Mouse (Mus musculus) heart, postnatal 25 days (tissue): ENCODE data around the gene Lhpp. TPM values are rescaled to one million over a fixed set of nuclear protein-coding genes. Genes with fewer than 3 reads are reported as not detected.

Experiments used
- DNase-seq: peaks from one replicate; pipeline ENCODE4 v3.0.0; 2022; ENCODE audit warnings: low spot score
- intact Hi-C: fragments of 180-260 bp; cut with DNase I; formaldehyde crosslinking; loops from one replicate; pipeline ENCODE4 v1.15.1; 2025
- total RNA-seq, 2 experiments: library from RNA; stranded (reverse); gene quantifications; 2 replicates each; pipeline ENCODE4 v1.2.3; 2021

Gene Lhpp
- 10 to 100 TPM; 14.6 to 15.6 TPM for total RNA-seq

- peak; percentile 53 for DNase-seq
- intact Hi-C loops: no loop called here
Observed at GRCm38 (mm10) chr7:132610468-132611318, at the start of gene Lhpp. TSS of gene Lhpp (plus strand) at chr7:132610638.

- DNase-seq: no peak
- intact Hi-C loops: no loop called here
Observed at GRCm38 (mm10) chr7:132565831-132566230, 44.6 kb upstream of the Lhpp start.

GRCm38 (mm10) chr7:132568817-132569216 lies 41.6 kb upstream of the Lhpp start:
- no peak for DNase-seq

DNA sequence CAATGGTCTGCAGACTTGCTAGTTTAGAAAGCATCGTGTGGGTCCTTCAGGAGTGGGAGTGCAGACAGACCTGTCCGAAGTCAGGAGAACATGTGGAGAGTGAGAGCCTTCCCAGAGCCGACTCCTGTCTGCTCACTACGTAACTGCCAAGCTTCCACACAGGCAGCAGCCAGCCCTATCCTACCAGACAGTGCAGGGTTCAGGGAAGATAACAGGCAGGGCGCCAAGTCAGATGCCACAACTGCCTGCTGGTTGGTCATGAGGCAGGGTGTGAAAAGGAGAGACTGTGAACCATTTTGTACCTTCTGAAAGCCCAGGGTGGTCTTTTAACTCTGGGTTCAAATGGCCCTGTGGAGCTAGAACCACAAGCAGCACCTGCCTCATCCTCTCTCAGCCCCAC lies 40.4 kb upstream of the Lhpp start:
- DNase-seq: no peak
- intact Hi-C loops: loop anchor here (10.0 kb wide), 1 partner anchor 155 kb away; no protein-coding TSS in a partner anchor

More at GRCm38 (mm10) chr7:132568817-132569216, 41.6 kb upstream of the Lhpp start:
- intact Hi-C loops: no loop called here

DNA sequence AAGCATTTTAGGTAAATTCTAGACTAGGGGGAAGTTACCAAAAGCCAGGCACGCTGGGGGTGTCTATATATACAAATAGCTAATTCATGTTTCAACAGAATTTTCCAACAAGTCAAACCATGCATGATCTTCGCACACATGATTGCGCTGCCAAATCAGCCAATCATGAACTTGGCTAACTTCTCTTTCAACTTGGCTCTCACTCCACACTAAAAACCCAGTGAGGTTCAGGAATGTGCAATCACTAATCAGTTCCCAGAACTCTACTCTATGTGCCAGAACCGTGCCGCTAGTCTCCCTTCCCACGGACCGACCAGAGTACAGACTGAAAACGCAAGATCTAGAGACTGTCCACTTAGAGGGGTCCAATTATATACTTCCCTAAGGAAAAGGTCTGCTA lies 39.0 kb upstream of the Lhpp start:
- intact Hi-C loops: loop anchor here (10.0 kb wide), 1 partner anchor 153 kb away; no protein-coding TSS in a partner anchor
- DNase-seq: no peak

DNA sequence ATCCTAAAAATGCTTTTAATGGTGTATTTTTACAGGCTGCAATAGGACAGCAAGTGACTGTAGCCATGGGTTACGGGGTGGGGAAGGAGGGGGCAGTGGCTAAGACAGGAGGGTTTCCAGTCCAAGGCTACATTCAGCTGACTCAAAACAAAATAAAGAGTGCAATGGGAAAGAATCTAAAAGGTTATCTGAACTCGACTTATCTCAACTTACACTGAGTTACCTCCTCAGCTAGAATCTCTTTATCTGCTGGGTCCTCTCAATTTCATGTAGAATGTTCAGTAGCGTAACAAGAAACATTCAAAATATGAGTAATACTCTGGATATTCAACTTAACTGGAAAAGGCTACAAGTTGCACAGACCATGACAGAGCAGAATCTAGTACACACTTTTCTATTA lies 37.7 kb upstream of the Lhpp start:
- intact Hi-C loops: loop anchor here (10.0 kb wide), 1 partner anchor 152 kb away; no protein-coding TSS in a partner anchor
- no peak for DNase-seq

- intact Hi-C loops: loop anchor here (10.0 kb wide), 1 partner anchor 152 kb away; no protein-coding TSS in a partner anchor
- no peak for DNase-seq
Observed at GRCm38 (mm10) chr7:132573205-132573604, 37.2 kb upstream of the Lhpp start.

GRCm38 (mm10) chr7:132574646-132575045 lies 35.8 kb upstream of the Lhpp start:
- intact Hi-C loops: loop anchor here (5.0 to 10.0 kb wide), 2 partner anchors 58 to 150 kb away; no protein-coding TSS in a partner anchor
- DNase-seq: no peak

DNA sequence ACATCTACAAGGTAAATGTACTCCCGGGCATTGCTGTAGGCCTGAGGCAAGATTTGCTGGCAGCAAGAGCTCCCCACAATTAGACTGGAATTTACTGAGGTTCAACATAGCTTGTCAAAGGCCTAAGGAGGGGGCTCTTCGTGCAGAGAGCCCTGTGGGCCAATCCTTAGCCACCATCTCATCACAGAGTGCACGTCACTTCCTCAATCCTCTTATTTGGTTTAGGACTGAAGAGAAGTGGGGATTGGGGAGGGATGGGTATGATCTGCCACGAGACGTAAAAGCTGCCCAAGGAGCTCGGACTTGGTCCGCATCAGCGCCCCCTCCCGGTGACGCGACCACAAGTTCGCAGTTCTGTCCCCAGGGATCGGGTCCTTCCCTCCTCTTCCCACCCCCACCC lies 34.8 kb upstream of the Lhpp start:
- intact Hi-C loops: loop anchor here (5.0 to 10.0 kb wide), 2 partner anchors 57 to 149 kb away; no protein-coding TSS in a partner anchor
- DNase-seq: peak; percentile 65

DNA sequence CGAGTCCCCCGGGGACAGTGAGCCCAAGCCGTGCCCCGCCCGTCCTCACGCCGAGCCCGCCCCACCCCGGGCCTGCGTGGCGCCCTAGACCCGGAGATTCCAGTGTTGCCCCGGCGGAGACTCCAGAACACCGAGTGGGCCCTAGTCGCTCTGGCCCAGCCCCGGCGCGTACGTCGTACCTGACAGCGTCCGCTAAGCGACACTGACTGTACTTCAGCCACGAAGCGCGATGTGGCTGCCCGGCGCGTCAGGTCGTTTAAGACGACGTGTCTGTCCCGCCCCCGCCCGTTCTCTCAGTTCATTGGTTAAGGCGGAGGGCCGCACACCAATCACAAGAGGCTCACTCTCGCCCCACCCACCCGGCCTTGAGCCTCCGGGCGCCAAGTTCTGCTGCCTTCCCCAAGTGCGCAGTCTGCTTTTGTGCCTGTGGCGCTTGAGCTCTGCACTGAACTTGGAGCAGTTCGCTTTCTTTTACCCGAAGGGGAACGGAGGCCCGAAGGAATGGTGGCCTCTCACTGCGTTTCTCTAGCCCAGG lies 34.3 kb upstream of the Lhpp start, which contains the start of gene Oat:
Oat (minus strand) TSS at position 283 of the 535 bp plus-strand sequence.
- DNase-seq: peak; percentile 93
- intact Hi-C loops: loop anchor here (5.0 to 10.0 kb wide), 2 partner anchors 56 to 149 kb away; no protein-coding TSS in a partner anchor

GRCm38 (mm10) chr7:132576891-132577290 lies 33.5 kb upstream of the Lhpp start:
- no peak for DNase-seq
- intact Hi-C loops: loop anchor here (5.0 to 10.0 kb wide), 2 partner anchors 55 to 148 kb away; no protein-coding TSS in a partner anchor

DNA sequence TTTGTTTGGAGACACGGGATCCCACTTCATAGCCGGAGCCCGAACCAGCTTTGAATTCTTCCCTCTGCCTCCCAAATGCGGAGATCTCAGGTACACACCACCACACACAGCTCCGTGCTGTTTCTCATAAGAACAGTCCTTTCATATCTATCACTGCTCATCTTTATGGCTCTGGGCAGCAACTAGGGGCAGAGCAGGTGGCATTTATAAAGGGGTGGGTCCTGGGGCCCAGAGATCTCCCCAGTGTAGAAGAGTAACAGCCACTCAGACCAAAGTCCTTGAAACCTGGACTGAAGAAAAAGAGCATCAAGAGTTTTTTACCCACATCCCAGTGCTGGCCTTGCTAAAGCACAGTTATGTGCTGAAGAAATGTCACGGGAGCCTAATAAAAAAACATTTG lies 29.9 kb upstream of the Lhpp start:
- no peak for DNase-seq

GRCm38 (mm10) chr7:132581441-132581840 lies 29.0 kb upstream of the Lhpp start:
- no peak for DNase-seq
- intact Hi-C loops: no loop called here

More for the DNA sequence above, 29.9 kb upstream of the Lhpp start:
- intact Hi-C loops: no loop called here

DNA sequence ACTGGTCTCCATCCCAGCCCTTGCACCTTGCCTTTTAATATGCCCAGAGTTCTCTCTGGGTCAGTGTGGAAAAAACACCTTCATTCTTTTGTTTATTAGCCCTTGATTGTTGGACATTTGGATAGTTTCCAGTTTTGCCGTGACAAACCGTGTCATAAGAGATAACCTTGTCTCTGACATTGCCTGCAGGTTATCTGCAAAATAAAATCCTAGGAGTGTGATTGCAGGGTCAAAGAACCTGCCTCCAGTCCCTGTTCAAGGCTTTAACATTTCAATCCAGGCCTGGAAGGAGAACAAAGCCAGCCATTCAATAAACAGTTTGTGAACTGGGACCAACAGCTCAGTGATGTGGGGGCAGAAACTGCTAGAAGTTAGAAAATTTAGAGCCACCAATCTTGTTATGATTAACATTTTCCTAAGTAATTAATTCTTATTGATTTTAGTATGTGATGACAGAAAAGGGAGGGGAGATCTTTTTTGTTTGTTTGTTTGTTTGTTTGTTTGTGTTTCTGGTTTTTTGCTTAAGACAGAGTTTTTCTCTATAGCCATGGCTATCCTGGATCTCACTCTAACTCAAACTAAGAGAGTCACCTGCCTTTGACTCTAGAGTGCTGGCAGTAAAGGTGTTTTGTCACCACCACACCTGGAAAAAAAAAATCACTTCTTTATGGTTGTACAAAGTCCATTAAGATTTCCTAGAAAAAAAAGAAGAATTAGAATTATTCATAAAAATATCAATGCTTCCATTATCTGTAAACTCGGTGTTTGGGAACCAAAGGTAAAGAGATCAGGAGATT lies 24.5 kb upstream of the Lhpp start:
- DNase-seq: no peak
- intact Hi-C loops: no loop called here

GRCm38 (mm10) chr7:132587167-132587566 lies 23.3 kb upstream of the Lhpp start:
- intact Hi-C loops: no loop called here
- DNase-seq: no peak

GRCm38 (mm10) chr7:132589610-132590009 lies 20.8 kb upstream of the Lhpp start:
- intact Hi-C loops: no loop called here
- no peak for DNase-seq

GRCm38 (mm10) chr7:132593762-132594161 lies 16.7 kb upstream of the Lhpp start:
- DNase-seq: no peak
- intact Hi-C loops: no loop called here

DNA sequence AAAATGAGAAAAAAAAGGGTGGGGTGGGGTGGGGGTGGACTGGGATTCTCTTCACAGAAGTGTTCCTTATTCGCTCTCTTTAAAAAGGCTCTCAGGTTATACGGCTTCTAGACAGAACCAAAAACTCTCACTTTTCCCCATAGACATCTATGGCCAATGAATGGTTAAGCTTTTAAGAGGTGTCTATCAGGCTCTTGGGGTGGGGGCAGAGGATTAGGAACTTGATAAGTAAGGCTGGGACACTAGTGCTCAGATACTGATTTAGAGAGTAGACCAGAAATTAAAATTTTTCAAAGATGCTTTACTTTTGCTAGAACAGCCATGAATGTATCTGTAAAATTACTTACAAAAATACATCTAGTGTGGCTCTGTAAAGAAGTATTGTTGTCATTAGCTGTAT lies 16.1 kb upstream of the Lhpp start:
- DNase-seq: no peak
- intact Hi-C loops: no loop called here

DNA sequence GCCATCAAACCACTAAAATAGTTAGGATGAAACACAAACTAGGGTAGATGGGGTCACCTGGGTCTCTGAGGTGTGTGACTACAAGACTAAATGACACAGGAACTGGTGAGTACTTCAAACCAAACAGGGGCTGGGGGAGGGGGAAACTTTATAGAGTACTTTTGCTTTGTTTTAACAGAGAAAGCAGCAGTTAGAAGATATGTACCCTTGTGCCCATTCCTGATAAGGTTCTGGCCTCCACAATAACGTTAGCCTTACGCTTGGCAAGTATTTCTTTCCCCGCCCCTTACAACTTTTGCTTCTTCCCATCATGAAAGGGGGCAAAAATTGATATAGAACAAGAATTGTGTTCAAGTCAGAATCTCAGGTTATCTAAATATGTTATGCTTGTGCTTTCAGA lies 14.7 kb upstream of the Lhpp start:
- intact Hi-C loops: no loop called here
- no peak for DNase-seq
